Mouse (Mus musculus) CD4-positive naive resting alpha-beta T cell, adult 76 days (primary cell): ENCODE results near the gene Pgk2. TPM values are rescaled to one million over a fixed set of nuclear protein-coding genes. Genes with fewer than 3 reads are reported as not detected.

ENCODE experiments used
- total RNA-seq: library from RNA; stranded (reverse); gene quantifications from one replicate; pipeline ENCODE4 v1.2.4, GENCODE M21; 2023

The Pgk2 gene
- not detected for total RNA-seq

DNA sequence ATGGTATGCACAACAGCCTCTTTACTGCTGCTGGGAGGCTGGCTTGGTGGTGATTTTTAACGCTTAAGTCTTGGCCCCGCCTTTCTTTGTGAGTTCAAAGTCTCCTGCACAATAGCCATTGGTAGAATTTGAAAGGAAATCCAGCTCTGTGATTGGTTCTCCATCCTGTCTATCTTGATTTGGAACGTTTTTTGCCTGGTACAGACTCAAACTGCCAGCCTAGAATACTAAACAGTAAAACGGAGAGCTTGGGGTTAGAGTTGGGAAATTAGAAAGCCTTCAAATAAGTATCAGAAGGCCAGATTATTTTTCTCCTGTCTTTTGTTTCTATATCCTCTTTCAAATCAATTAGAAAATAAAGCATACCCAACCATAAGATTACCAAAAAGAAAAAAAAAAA lies at the start of gene Pgk2:
Gene Pgk2, minus strand, starts transcription at position 101 of the 400 bp plus-strand sequence.

GRCm38 (mm10) chr17:40242135-40242534 lies 33.7 kb upstream of the Pgk2 start, which contains the start of gene Crisp3:
TSS of gene Crisp3 (minus strand) at chr17:40242288.

Other genes with a start within 250 kb of the Pgk2 start
- gene AC192777.2, start 113.2 kb downstream of the Pgk2 start, total RNA-seq, result not detected
- not detected for gene Crisp3, start 33.6 kb upstream of the Pgk2 start, total RNA-seq
- gene Crisp1, start 110.6 kb upstream of the Pgk2 start, total RNA-seq, result not detected